Mouse (Mus musculus) layer of hippocampus, adult 9-10 months (tissue): ENCODE measurements around the gene Bcl2l2.

ENCODE experiments used
- DNase-seq: peaks from one replicate; pipeline ENCODE4 v3.0.0; 2022; ENCODE audit warnings: low spot score

Bcl2l2 gene

GRCm38 (mm10) chr14:54883154-54884021 lies at the start of gene Bcl2l2, which contains the start of gene Gm20521:
Gene Bcl2l2 (plus strand): TSS chr14:54883377.
Gene Gm20521 (plus strand): TSS chr14:54883441.
- no peak for DNase-seq

- peak; percentile 15 for DNase-seq
Measured at GRCm38 (mm10) chr14:54843461-54843860, 39.7 kb upstream of the Bcl2l2 start.

GRCm38 (mm10) chr14:54855726-54856125 lies 27.5 kb upstream of the Bcl2l2 start:
- no peak for DNase-seq

- DNase-seq: no peak
Measured at GRCm38 (mm10) chr14:54856703-54857102, 26.5 kb upstream of the Bcl2l2 start.

GRCm38 (mm10) chr14:54857891-54858290 lies 25.3 kb upstream of the Bcl2l2 start:
- DNase-seq: no peak

GRCm38 (mm10) chr14:54860511-54860910 lies 22.7 kb upstream of the Bcl2l2 start:
- DNase-seq: peak; percentile 55

GRCm38 (mm10) chr14:54863501-54864312 lies 19.5 kb upstream of the Bcl2l2 start:
- peak; percentile 69 for DNase-seq

- no peak for DNase-seq
Measured at GRCm38 (mm10) chr14:54864313-54865036, 18.7 kb upstream of the Bcl2l2 start.

GRCm38 (mm10) chr14:54865626-54866025 lies 17.6 kb upstream of the Bcl2l2 start:
- no peak for DNase-seq

- DNase-seq: no peak
Measured at GRCm38 (mm10) chr14:54866268-54866667, 16.9 kb upstream of the Bcl2l2 start.

GRCm38 (mm10) chr14:54866936-54867335 lies 16.2 kb upstream of the Bcl2l2 start:
- DNase-seq: no peak

- DNase-seq: no peak
Measured at GRCm38 (mm10) chr14:54868026-54868425, 15.2 kb upstream of the Bcl2l2 start.

- no peak for DNase-seq
Measured at GRCm38 (mm10) chr14:54870861-54871260, 12.3 kb upstream of the Bcl2l2 start, which contains the start of gene Homez. Gene Homez (minus strand): TSS chr14:54870961.

- DNase-seq: no peak
Measured at GRCm38 (mm10) chr14:54874165-54874564, 9.0 kb upstream of the Bcl2l2 start.

GRCm38 (mm10) chr14:54875844-54876538 lies 7.2 kb upstream of the Bcl2l2 start:
- no peak for DNase-seq

GRCm38 (mm10) chr14:54876539-54877047 lies 6.6 kb upstream of the Bcl2l2 start:
- DNase-seq: no peak

GRCm38 (mm10) chr14:54877048-54877715 lies 6.0 kb upstream of the Bcl2l2 start, which contains the start of gene Ppp1r3e:
Gene Ppp1r3e (minus strand): TSS chr14:54877550.
- no peak for DNase-seq

GRCm38 (mm10) chr14:54884022-54884712 lies 990 bp downstream of the Bcl2l2 start:
- DNase-seq: no peak

GRCm38 (mm10) chr14:54885309-54885708 lies 2.1 kb downstream of the Bcl2l2 start:
- DNase-seq: no peak

- DNase-seq: no peak
Measured at GRCm38 (mm10) chr14:54892200-54892599, 9.0 kb downstream of the Bcl2l2 start, which contains the start of gene Pabpn1. Gene Pabpn1 (plus strand): TSS chr14:54892500.
